Mouse (Mus musculus): Measurements from ENCODE around the gene Map2k2. TPM values are rescaled to one million over a fixed set of nuclear protein-coding genes. Genes with fewer than 3 reads are reported as not detected.
A peak's percentile ranks its signal among the peaks of the same experiment; 100 is the strongest.
"Not testable (repeated sequence)": the region's sequence is repeated elsewhere in the genome, so short reads cannot be mapped to it uniquely, and the experiment has no call there.

Gene Map2k2
- total RNA-seq, 2 experiments from 2014 or later = 127 to 130 TPM

DNA sequence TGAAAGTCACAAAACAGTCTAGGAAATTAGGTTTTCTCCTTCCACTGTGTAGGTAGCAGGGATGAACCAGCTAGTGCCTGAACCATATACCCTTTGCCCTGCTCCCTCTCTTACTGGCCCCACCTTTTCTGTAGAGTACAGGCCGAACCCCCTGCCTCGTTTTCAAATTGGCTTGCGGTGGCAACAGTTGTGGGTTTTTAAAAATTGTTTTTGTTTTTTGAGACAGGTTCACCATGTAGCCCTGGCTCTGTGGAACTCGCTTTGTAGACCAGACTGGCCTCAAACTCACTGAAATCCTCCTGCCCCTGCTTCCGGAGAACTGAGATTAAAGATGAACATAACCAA, 62.3 kb downstream of the Map2k2 start:
- intact Hi-C loops (cut with DNase I) = no loop called here
- no peak for DNase-seq (ENCODE audit: extremely low spot score in 1 of 2, low spot score in 2 of 2)

DNA sequence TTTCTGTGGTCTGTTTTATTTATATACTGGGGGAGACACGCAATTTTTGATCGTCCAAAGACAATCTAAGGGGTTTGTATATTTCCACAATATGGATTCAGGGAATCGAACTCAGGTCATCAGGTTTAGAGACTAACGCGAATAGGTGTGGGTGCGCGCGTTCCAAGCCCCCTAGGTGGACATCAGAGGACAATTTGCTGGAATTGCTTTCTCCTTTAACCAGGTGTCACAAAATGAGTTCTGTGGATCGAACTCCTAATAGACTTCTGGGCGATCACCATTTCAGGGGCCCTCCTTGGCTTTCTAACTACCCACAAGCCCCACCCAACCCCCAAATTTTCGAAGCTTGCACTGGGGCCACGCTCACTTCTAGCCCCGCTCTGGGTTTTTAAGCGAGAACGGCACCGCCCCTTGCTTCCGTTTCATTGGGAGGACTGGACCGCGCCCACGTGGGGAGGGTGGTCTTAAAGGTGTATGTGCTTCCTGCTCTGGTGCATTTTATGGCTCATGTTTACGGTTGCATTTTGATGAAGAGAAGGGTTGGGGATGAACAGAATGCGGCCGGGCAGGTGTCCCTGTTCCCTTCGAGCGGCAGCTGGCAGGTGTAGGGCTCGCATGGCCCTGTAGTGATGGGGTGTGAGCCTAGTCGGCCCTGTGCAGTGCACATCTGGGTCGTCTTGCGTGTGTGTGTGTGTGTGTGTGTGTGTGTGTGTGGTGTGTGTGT, 63.0 kb downstream of the Map2k2 start:
- intact Hi-C loops (cut with DNase I) = no loop called here
- peak; percentile 69 to 92 for DNase-seq (ENCODE audit: extremely low spot score in 1 of 2, low spot score in 2 of 2)

DNA sequence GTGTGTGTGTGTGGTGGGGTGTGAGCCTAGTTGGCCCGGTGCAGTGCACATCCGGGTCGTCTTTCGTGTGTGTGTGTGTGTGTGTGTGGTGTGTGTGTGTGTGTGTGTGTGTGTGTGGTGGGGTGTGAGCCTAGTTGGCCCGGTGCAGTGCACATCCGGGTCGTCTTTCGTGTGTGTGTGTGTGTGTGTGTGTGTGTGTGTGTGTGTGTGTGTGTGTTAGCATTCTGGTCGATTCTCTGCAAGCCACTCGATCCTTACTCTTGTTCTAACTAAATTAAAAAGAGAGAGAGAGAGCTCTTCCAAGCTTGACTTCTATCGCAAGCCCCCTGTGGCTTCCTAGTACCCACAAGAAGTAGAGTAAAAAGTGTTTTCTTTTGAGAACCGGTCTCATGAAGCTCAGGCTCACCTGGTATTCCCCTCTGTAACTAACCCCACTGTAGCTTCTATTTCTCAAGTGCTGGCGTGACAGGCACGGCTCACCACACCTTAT, 63.7 kb downstream of the Map2k2 start:
- intact Hi-C loops (cut with DNase I) = not testable (repeated sequence)
- DNase-seq (ENCODE audit: extremely low spot score in 1 of 2, low spot score in 2 of 2) = peak in 1 of 2 experiments; percentile 57

DNA sequence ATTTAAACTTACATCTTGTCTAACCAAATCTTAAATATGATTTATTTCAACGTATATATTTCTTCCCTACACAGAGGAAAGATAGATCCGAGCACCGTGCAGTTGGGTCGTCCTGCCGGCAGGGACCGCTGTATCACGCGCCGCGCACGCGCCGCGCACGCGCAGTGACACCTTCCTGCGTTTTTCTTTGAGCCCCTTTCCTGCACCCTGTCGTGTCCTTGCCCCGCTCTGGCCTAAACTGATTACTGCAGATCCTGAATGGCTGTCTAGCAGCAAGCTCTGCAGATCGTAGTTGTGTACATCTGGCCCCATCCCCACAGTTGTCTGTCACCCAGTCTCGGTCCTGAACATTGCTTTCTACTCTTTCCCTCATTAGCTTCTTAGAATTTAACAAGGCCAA, 67.4 kb downstream of the Map2k2 start:
- intact Hi-C loops (cut with DNase I) = no loop called here
- peak; percentile 76 to 87 for DNase-seq (ENCODE audit: extremely low spot score in 1 of 2, low spot score in 2 of 2)

DNA sequence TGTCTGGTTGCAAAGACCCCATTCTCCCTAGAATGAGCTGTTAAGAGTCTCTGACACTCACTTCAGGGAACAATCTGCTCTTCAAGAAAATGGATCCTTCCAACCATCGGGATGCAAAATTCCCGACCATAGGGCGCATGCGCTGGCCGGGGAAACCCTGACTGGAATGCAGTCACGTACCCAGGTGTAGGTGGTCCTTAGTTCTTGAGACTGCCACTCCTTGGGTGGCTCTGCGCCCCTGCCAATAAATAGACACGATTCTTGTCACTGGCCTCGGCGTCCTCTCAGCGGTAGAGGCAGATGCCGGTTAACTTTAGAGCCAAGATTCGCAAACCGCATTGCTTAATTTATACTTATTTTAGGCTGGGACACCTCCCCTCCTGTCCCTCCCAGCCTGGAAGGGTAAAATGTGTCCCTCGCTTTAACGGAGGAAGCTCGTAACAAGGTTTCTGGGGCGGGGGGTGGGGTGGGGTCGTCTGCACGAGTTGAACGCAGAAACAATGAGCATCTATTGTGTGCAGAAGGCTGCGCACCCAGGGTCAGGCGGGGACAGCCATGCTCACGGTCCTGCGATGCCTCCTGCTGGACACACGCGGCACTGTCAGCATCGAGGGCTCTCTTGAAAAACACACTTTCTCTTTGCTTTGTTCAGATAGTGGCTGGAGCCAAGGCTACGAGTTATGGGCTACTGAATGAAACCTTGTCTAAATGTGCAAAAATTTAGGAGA, 69.1 kb downstream of the Map2k2 start:
- DNase-seq (ENCODE audit: extremely low spot score in 1 of 2, low spot score in 2 of 2) = peak; percentile 86 to 92
- intact Hi-C loops (cut with DNase I) = no loop called here

DNA sequence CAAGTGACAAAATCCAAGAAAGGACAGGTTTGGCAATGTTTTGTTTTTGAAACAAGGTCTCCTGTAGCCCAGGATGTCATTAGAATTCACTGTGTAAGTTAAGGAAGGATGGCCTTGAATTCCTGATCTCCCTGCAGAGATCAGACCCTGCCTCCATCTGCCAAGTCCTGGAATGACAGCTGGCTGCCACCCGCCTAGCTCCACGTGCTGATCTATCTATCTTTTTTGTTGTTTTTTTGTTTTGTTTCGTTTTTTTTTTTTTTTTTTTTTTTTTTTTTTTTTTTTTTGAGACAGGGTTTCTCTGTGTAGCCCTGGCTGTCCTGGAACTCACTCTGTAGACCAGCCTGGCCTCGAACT, 69.6 kb downstream of the Map2k2 start:
- intact Hi-C loops (cut with DNase I) = not testable (repeated sequence)
- peak in 1 of 2 experiments; percentile 51 for DNase-seq (ENCODE audit: extremely low spot score in 1 of 2, low spot score in 2 of 2)

DNA sequence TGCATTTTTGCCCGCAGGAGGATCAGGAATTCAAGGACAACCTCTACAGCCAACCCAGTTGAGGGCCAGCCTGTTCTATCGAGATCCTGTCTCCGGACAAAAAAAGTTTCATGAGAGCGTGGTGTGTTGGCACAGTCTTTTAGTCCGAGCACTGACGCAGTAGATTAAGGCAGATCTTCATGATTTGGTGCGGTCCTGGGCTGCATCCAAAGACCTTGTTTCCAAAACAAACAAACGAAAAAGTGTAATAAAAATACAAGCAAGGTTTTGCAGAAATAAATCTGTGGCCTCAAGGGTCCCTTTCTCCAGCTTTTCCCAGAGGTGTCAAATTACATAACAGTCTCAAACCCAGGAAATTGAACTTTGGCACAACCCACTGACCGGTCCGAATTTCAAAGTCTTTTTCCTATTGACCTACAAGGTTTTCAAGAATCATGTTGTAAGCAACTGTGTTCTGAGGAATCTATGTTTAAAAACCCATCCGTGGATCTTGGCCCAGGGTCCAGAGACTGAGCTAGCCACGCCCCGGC, 70.3 kb downstream of the Map2k2 start:
- peak in 1 of 2 experiments; percentile 65 for DNase-seq (ENCODE audit: extremely low spot score in 1 of 2, low spot score in 2 of 2)
- intact Hi-C loops (cut with DNase I) = no loop called here

DNA sequence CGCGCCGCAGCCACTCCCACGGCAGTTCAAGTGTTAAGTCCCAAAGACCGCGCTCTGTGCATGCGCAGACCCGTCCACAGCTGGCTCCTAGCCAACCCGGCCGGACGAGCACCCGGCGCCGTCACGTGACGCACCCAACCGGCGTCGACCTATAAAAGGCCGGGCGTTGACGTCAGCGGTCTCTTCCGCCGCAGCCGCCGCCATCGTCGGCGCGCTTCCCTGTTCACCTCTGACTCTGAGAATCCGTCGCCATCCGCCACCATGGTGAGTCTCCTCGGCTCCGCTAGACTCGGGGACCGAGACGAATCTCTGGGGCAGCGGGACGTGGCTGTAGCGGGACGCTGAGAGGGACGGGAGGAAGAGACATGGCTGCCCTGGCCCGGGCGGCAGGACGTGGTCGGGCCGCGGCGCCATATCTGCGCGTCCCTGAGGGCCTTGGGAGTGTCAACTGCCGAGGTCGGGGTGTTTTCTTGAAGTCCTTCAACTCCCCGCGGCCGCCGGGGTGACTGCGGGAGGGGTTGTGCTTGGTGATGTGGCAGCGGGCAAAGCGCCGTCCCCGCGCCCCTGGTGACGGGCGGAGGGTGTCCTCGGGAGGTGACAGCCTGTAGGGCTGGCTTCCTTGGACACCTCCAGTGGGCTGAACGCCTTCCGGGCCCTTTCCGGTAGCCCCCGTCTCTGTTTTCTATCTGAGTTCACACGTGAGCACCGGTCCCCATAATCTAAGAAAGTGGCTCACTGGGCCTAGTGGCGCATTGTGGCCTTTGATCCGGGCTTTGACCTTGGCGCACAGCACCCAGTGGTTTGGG, 71.0 kb downstream of the Map2k2 start, which contains the start of gene Eef2:
Gene Eef2, plus strand, starts transcription at position 166 of the 806 bp plus-strand sequence.
- intact Hi-C loops (cut with DNase I) = no loop called here
- peak; percentile 98 to 100 for DNase-seq (ENCODE audit: extremely low spot score in 1 of 2, low spot score in 2 of 2)

DNA sequence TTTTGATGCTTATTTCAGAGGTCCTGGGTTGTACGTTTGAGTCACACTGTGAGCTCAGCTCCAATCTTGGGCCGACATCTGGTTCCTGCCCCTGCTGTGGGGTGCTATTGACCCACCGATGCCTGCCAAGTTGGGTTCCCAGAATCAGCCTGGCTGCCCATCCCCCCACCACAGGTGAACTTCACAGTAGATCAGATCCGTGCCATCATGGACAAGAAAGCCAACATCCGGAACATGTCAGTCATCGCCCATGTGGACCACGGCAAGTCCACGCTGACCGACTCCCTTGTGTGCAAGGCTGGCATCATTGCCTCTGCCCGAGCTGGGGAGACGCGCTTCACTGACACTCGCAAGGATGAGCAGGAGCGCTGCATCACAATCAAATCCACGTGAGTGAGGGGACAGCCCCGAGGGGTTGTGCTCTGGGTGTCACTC, 71.8 kb downstream of the Map2k2 start:
- intact Hi-C loops (cut with DNase I) = no loop called here

DNA sequence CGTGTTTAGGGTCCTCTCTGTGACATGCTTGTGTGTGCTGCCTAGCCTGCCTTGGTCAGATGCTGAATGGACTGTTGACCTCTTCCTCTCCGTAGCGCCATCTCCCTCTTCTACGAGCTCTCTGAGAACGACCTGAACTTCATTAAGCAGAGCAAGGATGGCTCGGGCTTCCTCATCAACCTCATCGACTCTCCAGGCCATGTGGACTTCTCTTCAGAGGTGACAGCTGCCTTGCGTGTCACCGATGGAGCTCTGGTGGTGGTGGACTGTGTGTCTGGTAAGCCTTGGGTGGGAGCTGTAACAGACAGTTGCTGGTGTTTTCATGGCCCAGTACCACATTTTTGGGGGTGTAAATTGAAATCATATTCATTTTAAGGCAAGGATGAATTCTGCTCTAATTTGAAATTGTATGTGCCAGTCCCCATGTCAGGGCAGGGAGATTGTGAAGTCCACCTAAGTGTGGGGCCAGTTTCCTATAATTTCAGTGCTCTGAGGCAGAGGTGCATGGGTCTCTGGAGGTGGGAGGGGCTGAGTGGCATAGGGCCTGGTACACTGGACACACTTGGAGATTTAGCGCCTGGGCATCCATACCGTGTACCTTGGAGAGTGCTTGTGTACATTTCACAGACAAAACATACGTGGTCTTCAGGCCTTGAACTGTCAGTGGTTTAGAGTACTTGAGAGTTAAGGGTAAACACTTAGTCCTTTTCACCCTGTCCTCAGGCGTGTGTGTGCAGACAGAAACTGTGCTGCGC, 72.4 kb downstream of the Map2k2 start:
- intact Hi-C loops (cut with DNase I) = no loop called here
- DNase-seq (ENCODE audit: extremely low spot score in 1 of 2, low spot score in 2 of 2) = no peak

More for the DNA sequence above, 71.8 kb downstream of the Map2k2 start:
- peak in 1 of 2 experiments; percentile 75 for DNase-seq (ENCODE audit: extremely low spot score in 1 of 2, low spot score in 2 of 2)

DNA sequence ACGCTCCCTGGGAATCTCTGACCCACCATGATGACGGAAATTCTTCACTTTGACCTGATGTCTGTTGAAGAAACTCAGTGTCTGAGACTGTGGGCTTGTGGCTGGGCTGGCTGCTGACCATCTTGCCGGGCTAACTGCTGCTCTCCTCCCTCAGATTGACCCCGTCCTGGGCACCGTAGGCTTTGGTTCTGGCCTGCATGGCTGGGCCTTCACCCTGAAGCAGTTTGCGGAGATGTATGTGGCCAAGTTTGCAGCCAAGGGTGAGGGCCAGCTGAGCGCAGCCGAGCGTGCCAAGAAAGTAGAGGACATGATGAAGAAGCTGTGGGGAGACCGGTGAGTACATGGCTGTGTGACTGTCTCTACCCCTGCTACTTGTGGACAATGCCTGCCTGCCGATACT, 73.2 kb downstream of the Map2k2 start:
- intact Hi-C loops (cut with DNase I) = no loop called here
- DNase-seq (ENCODE audit: extremely low spot score in 1 of 2, low spot score in 2 of 2) = no peak

DNA sequence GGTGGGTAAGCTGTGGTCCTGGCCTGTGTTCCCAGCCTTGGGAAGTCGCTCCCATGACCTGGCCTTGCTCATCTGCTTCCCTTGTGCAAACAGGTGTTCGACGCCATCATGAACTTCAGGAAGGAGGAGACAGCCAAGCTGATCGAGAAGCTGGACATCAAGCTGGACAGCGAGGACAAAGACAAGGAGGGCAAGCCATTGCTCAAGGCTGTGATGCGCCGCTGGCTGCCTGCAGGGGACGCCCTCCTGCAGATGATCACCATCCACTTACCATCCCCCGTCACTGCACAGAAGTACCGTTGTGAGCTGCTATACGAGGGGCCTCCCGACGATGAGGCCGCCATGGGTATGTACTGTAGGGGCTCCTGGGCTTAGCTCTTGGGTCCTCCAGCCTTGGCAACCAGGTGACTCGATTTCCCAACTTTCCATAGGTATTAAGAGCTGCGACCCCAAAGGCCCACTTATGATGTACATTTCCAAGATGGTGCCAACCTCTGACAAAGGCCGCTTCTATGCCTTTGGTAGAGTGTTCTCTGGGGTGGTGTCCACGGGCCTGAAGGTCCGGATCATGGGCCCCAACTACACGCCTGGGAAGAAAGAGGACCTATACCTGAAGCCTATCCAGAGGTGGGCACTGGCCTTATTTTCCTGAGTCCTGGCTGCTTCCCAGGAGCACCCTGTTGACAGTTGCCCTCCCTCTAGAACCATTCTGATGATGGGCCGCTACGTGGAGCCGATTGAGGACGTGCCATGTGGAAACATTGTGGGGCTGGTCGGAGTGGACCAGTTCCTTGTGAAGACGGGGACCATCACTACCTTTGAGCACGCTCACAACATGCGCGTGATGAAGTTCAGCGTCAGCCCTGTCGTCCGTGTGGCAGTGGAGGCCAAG, 74.0 kb downstream of the Map2k2 start:
- intact Hi-C loops (cut with DNase I) = no loop called here
- peak in 1 of 2 experiments; percentile 34 for DNase-seq (ENCODE audit: extremely low spot score in 1 of 2, low spot score in 2 of 2)

DNA sequence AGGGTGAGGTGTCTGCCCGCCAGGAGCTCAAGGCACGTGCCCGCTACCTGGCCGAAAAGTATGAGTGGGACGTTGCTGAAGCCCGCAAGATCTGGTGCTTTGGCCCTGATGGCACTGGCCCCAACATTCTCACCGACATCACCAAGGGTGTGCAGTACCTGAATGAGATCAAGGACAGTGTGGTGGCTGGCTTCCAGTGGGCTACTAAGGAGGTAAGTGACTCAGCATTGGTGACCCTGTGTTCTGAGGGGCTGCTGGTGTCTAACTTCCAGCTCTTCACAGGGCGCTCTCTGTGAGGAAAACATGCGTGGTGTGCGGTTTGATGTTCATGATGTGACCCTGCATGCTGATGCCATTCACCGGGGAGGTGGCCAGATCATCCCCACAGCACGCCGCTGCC, 75.2 kb downstream of the Map2k2 start:
- DNase-seq (ENCODE audit: extremely low spot score in 1 of 2, low spot score in 2 of 2) = no peak
- intact Hi-C loops (cut with DNase I) = no loop called here

DNA sequence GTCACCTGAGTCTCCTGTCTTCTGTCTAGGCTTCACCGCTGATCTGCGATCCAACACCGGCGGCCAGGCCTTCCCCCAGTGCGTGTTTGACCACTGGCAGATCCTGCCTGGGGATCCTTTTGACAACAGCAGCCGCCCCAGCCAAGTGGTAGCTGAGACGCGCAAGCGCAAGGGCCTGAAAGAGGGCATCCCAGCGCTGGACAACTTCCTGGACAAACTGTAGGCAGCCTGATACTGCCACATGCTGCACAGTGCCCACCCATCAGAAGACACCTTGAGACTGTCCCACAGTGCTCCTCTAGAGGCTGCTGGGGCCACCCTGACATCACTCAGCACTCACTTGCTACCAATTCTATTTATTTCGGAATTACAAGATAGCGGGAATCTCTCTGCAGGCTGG, 76.1 kb downstream of the Map2k2 start:
- intact Hi-C loops (cut with DNase I); DNase-seq (ENCODE audit: extremely low spot score in 1 of 2, low spot score in 2 of 2): not testable (repeated sequence)

DNA sequence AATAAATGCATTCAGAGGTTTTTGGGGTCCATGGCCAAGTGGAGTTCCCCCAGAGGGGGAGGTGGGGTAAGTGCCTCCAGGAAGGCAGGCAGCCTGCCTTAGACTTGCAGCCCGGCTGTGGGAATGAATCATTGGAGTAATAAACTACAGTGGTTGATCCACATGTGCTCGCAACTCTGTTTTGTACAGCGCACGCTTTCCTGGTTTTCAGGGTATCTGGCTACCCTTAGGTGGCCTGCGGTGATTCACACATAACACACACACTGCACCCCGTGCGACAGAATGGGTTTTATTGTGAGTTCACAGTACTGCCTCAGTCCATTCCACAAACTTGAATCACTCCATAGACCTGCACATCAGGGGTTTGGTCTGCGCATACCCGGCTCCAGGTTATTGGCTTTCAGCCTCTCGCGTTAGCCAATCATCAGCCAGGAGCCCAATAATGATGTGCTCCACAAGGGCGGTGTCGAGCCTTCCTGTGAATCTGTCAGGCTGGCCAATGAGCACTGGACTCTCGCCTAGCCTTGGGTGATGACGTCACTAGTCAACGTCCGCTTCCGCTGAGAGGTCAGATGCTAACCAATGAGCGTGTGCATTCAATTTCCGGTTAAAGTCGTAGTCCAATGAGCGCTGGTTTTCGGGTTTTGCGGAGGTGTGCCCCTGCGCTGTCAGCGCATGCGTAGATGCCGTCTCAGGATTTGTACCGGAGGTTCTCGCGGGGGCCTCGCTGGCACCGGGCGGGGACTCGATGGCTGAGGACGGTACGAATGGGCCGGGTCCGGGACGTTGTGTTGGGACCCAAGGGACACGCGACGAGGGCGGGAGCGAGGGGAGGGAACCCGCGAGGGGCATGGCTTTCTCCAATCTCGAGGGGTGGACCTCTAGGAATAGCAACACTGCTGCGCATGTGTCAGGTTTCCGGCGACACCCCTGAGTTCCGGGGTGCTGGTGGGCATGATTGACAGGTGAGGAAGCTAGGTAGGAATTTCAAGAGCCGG, 76.9 kb downstream of the Map2k2 start, which contains the start of gene Dapk3:
Gene Dapk3, plus strand, starts transcription at position 670 of the 998 bp plus-strand sequence.
- intact Hi-C loops (cut with DNase I) = no loop called here
- peak; percentile 97 to 99 for DNase-seq (ENCODE audit: extremely low spot score in 1 of 2, low spot score in 2 of 2)

Measured in left cerebral cortex, postnatal 10 days (tissue).